Mouse (Mus musculus) hematopoietic stem cell, adult 5-6 weeks (primary cell): ENCODE data around the gene Gulp1. TPM values are rescaled to one million over a fixed set of nuclear protein-coding genes. Genes with fewer than 3 reads are reported as not detected.

ENCODE experiments used
- ATAC-seq, 2 experiments: fragments of 125-278 bp in 1 of 2; replicated peaks in 1 of 2; 2 replicates each; pipeline ENCODE4 v1.8.0; 2016 to 2017; ENCODE audit warnings: inconsistent platforms in 2 of 2, mild to moderate bottlenecking in 2 of 2, moderate number of reproducible peaks in 2 of 2, low read depth in 1 of 2, moderate TSS enrichment in 1 of 2; ENCODE audit not compliant: low FRiP score in 2 of 2, poor library complexity in 2 of 2, severe bottlenecking in 2 of 2, insufficient read depth in 1 of 2, low TSS enrichment in 1 of 2
- total RNA-seq: library from RNA; stranded (forward); fragments of 172-1452, 232-1000 nt; gene quantifications from 2 replicates; pipeline ENCODE4 v1.2.3, GENCODE M21; 2017

The Gulp1 gene
- total RNA-seq, 1 experiment from 2014 or later, result 5.2 TPM

GRCm38 (mm10) chr1:44678974-44679373 lies 127.7 kb downstream of the Gulp1 start:
- ATAC-seq, result no peak

- ATAC-seq, result no peak
These were observed 128.1 kb downstream of the Gulp1 start for GRCm38 (mm10) chr1:44679415-44679814.

- ATAC-seq, result no peak
These were observed 131.2 kb downstream of the Gulp1 start for GRCm38 (mm10) chr1:44682556-44682955.

- 0 out of 4 replicates have a peak, but pooled peaks of 1 of the 2 experiments have one; percentile 17 for ATAC-seq
These were observed 132.4 kb downstream of the Gulp1 start for GRCm38 (mm10) chr1:44683723-44684122.

- no peak for ATAC-seq
These were observed 169.6 kb downstream of the Gulp1 start for GRCm38 (mm10) chr1:44720785-44721410.

- no peak for ATAC-seq
These were observed 189.9 kb downstream of the Gulp1 start for GRCm38 (mm10) chr1:44741256-44741655.

GRCm38 (mm10) chr1:44745711-44746110 lies 194.4 kb downstream of the Gulp1 start:
- no peak; a peak in 1 of 4 replicates for ATAC-seq

- no peak for ATAC-seq
These were observed 199.7 kb downstream of the Gulp1 start for GRCm38 (mm10) chr1:44750731-44751730.

GRCm38 (mm10) chr1:44778251-44778650 lies 226.9 kb downstream of the Gulp1 start:
- ATAC-seq, result no peak

- ATAC-seq, result no peak
These were observed 252.5 kb downstream of the Gulp1 start for GRCm38 (mm10) chr1:44803594-44804372.

- ATAC-seq, result no peak
These were observed 255.1 kb downstream of the Gulp1 start for GRCm38 (mm10) chr1:44806368-44806767.

GRCm38 (mm10) chr1:44810336-44810735 lies 259.0 kb downstream of the Gulp1 start:
- ATAC-seq, result no peak

GRCm38 (mm10) chr1:44833934-44834333 lies 282.6 kb downstream of the Gulp1 start:
- ATAC-seq, result no peak
